Mouse (Mus musculus): ENCODE results near the gene Ablim1. TPM values are rescaled to one million over a fixed set of nuclear protein-coding genes. Genes with fewer than 3 reads are reported as not detected.
A peak's percentile ranks its signal among the peaks of the same experiment; 100 is the strongest.

Ablim1 gene
- polyA plus RNA-seq, 2 experiments, result 3.0 to 4.7 TPM

DNA sequence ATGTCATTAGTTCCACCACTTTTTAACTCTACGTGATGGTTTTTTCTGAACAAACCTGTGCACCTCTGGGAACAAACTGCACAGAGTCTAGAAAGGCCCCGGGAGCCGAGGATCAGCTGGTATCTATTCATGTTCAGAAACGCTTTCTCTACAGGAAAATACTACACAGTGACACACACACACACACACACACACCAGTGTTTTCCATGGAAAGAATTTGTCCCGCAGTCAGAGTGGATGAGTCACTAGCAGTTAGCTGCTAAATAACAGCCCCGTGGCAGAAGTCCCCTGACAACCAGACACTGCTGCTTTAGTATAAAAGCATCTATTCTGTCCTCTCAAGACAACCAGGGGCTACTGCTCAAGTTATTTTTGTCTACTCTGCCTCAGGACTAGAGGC is 115.4 kb downstream of the Ablim1 start:
- H3K4me2 ChIP-seq (ENCODE audit: low read depth), result no peak overlapping the region
- WGBS (ENCODE audit: insufficient replicate concordance), result 44% methylated on average over 6 of the region's 6 CpGs
- no peak overlapping the region for H3K27ac ChIP-seq
- no peak for DNase-seq (ENCODE audit: low read depth in 3 of 3, low spot score in 3 of 3)
- no peak overlapping the region for H3K4me3 ChIP-seq (ENCODE audit: insufficient read depth in 1 of 2, low read depth in 2 of 2, low read length in 2 of 2)
- no peaks in the 10 kb centered on the region for H3K36me3 ChIP-seq (replicated peaks; ENCODE audit: control insufficient read depth, insufficient read depth, low read depth)
- no peak for ATAC-seq (ENCODE audit: insufficient read depth)
- peaks cover 19% of the 10 kb centered on the region for H3K27me3 ChIP-seq (ENCODE audit: control insufficient read depth, insufficient read depth, low read length)
- peaks cover 0 to 19% of the 10 kb centered on the region in 2 experiments; a peak in 2 of 4 replicates for H3K4me1 ChIP-seq (replicated peaks; ENCODE audit: control insufficient read depth in 2 of 2, insufficient read depth in 2 of 2, low read length in 1 of 2)
- no peak for TF ChIP-seq EP300 (IDR thresholded peaks at IDR 0.05; ENCODE audit: low read depth)
- no peak for TF ChIP-seq CTCF (IDR thresholded peaks at IDR 0.05; ENCODE audit: low read depth)
- H3K9ac ChIP-seq (replicated peaks), result no peak overlapping the region
- H3K9me3 ChIP-seq (ENCODE audit: control insufficient read depth, low read length), result no peaks in the 10 kb centered on the region

DNA sequence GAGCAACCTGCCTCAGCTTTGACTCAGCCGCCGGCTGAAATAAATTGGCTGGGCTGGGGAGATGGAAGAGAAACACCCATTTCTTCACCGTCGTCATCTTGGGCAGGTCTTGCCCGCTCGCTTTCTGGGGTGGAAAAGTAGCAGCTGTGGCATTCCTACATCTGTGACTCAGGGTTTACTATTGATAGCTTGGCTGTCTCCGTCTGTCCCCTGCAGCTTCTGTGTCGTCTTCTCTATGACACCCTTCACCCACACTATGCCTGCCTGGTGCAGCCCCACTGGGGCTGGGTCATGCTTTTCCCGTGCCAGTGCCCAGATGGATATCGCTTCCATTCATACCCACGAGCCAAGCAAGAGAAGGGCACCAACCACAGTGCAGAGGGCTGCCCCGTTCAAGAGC is 116.2 kb downstream of the Ablim1 start:
- no peaks in the 10 kb centered on the region for H3K9me3 ChIP-seq (ENCODE audit: control insufficient read depth, low read length)
- DNase-seq (ENCODE audit: low read depth in 3 of 3, low spot score in 3 of 3) (no peak), ATAC-seq (ENCODE audit: insufficient read depth) (no peak)
- no peak overlapping the region for H3K27ac ChIP-seq
- no peak overlapping the region for H3K9ac ChIP-seq (replicated peaks)
- no peaks in the 10 kb centered on the region for H3K36me3 ChIP-seq (replicated peaks; ENCODE audit: control insufficient read depth, insufficient read depth, low read depth)
- H3K4me1 ChIP-seq (replicated peaks; ENCODE audit: control insufficient read depth in 2 of 2, insufficient read depth in 2 of 2, low read length in 1 of 2), result peaks cover 0 to 19% of the 10 kb centered on the region in 2 experiments; a peak in 2 of 4 replicates
- H3K27me3 ChIP-seq (ENCODE audit: control insufficient read depth, insufficient read depth, low read length), result peaks cover 19% of the 10 kb centered on the region
- TF ChIP-seq EP300 (IDR thresholded peaks at IDR 0.05; ENCODE audit: low read depth) (no peak), CTCF (IDR thresholded peaks at IDR 0.05; ENCODE audit: low read depth) (no peak)
- no peak overlapping the region for H3K4me2 ChIP-seq (ENCODE audit: low read depth)
- WGBS (ENCODE audit: insufficient replicate concordance), result 71% methylated on average over 12 of the region's 12 CpGs
- no peak overlapping the region for H3K4me3 ChIP-seq (ENCODE audit: insufficient read depth in 1 of 2, low read depth in 2 of 2, low read length in 2 of 2)

DNA sequence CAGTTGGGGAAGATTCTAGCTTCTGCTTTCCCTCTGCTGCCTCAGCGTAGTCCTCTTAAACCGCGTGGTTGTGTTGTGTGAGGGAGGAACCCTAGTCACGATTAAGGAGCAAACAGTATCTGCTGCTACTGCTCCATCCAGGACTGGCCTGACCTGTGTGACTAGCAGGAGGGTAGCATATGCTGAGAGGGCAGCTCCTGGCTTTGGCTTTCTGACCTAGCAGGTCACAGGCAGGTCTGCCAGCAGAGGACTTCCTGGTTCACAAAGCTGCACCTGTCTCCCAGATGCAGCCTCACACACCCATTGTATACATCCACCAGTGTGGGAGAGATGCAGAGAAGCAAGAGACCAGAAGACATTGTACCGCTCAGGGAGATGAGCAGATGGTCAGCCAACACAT is 116.7 kb downstream of the Ablim1 start:
- H3K4me2 ChIP-seq (ENCODE audit: low read depth), result peak overlapping the region; percentile 41; the same call in 1 of the 2 replicates
- no peak for TF ChIP-seq CTCF (IDR thresholded peaks at IDR 0.05; ENCODE audit: low read depth)
- TF ChIP-seq EP300 (IDR thresholded peaks at IDR 0.05; ENCODE audit: low read depth), result no peak
- 39% methylated on average over 5 of the region's 5 CpGs for WGBS (ENCODE audit: insufficient replicate concordance)
- H3K27ac ChIP-seq, result no peak overlapping the region
- no peak overlapping the region for H3K4me3 ChIP-seq (ENCODE audit: insufficient read depth in 1 of 2, low read depth in 2 of 2, low read length in 2 of 2)
- H3K27me3 ChIP-seq (ENCODE audit: control insufficient read depth, insufficient read depth, low read length), result peaks cover 19% of the 10 kb centered on the region
- DNase-seq (ENCODE audit: low read depth in 3 of 3, low spot score in 3 of 3), result no peak
- no peaks in the 10 kb centered on the region for H3K9me3 ChIP-seq (ENCODE audit: control insufficient read depth, low read length)
- no peak for ATAC-seq (ENCODE audit: insufficient read depth)
- peaks cover 0 to 19% of the 10 kb centered on the region in 2 experiments; a peak in 2 of 4 replicates for H3K4me1 ChIP-seq (replicated peaks; ENCODE audit: control insufficient read depth in 2 of 2, insufficient read depth in 2 of 2, low read length in 1 of 2)
- no peaks in the 10 kb centered on the region for H3K36me3 ChIP-seq (replicated peaks; ENCODE audit: control insufficient read depth, insufficient read depth, low read depth)
- H3K9ac ChIP-seq (replicated peaks), result no peak overlapping the region

DNA sequence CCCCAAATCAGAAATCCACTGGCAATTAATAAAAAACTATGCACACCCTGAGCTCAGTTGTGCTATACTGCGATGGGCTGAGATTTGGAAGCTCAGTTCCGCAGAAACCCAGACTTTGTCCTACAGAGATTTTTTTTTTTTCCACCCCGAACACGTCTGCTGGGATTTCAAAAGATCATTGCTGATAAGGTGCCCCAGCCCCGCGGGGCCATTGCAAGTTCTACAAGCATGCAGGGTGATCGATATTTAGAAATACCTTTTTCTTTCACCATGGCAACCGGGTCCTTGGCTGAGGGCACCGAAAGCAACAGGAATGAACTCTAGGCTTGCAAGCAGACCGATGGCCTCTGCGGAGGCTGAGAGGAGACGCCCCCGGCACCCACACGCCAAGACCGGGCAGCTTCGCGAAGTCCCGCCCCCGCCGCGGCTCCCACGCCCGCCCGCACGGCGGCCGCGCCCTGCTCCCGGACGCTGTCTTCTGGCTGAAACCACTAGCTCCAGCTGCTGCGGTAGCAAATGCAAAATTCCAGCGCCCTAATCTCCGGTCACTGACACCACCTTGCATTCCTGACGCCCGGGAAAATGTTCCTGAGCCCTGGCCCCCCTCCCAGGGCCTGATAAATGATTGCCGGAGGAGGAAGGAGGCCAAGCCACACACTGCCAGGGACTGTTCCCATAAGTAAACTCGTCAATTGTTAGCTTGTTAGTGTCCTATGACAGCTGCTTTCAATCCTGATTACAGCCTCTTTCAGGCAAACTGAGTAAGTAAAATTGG is 117.5 kb downstream of the Ablim1 start:
- H3K27ac ChIP-seq, result no peak overlapping the region
- WGBS (ENCODE audit: insufficient replicate concordance), result 4% methylated on average over 30 of the region's 37 CpGs
- peak overlapping the region; percentile 25 to 38 for H3K4me3 ChIP-seq (ENCODE audit: insufficient read depth in 1 of 2, low read depth in 2 of 2, low read length in 2 of 2)
- peaks cover 0 to 19% of the 10 kb centered on the region in 2 experiments; a peak in 2 of 4 replicates for H3K4me1 ChIP-seq (replicated peaks; ENCODE audit: control insufficient read depth in 2 of 2, insufficient read depth in 2 of 2, low read length in 1 of 2)
- peak overlapping the region; percentile 41 for H3K4me2 ChIP-seq (ENCODE audit: low read depth)
- peaks cover 19% of the 10 kb centered on the region for H3K27me3 ChIP-seq (ENCODE audit: control insufficient read depth, insufficient read depth, low read length)
- no peak for TF ChIP-seq CTCF (IDR thresholded peaks at IDR 0.05; ENCODE audit: low read depth)
- DNase-seq (ENCODE audit: low read depth in 3 of 3, low spot score in 3 of 3), result no peak
- no peak overlapping the region for H3K9ac ChIP-seq (replicated peaks)
- peak; percentile 41; the same call in 1 of the 2 replicates for ATAC-seq (ENCODE audit: insufficient read depth)
- no peaks in the 10 kb centered on the region for H3K36me3 ChIP-seq (replicated peaks; ENCODE audit: control insufficient read depth, insufficient read depth, low read depth)
- H3K9me3 ChIP-seq (ENCODE audit: control insufficient read depth, low read length), result no peaks in the 10 kb centered on the region

DNA sequence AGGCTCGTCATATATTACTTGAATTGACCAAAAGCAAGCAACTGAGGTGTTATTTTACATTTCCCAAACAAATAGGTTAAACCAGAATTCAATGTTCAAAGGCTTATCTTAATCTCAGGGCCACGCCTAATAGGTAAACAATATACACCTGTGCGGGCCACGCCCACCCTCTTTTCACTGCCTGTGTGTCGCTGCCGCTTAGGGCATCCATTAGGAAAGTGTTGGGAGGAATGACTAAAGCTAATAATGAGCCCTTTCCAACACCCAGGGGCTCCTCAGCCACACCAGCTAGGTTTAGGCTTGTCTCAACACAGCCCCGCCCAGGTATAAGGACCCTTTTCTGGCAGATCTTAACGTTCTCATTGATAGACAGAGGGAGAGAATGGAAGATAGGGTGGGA is 118.1 kb downstream of the Ablim1 start:
- Histone ChIP-seq H3K4me3 (ENCODE audit: insufficient read depth in 1 of 2, low read depth in 2 of 2, low read length in 2 of 2) (peak overlapping the region in 1 of 2 experiments; percentile 25; a peak in 3 of 4 replicates), H3K36me3 (replicated peaks; ENCODE audit: control insufficient read depth, insufficient read depth, low read depth) (no peaks in the 10 kb centered on the region), H3K9ac (replicated peaks) (no peak overlapping the region), H3K9me3 (ENCODE audit: control insufficient read depth, low read length) (no peaks in the 10 kb centered on the region), H3K27ac (no peak overlapping the region), H3K27me3 (ENCODE audit: control insufficient read depth, insufficient read depth, low read length) (peaks cover 19% of the 10 kb centered on the region), H3K4me1 (replicated peaks; ENCODE audit: control insufficient read depth in 2 of 2, insufficient read depth in 2 of 2, low read length in 1 of 2) (peaks cover 0 to 19% of the 10 kb centered on the region in 2 experiments; a peak in 2 of 4 replicates), H3K4me2 (ENCODE audit: low read depth) (peak overlapping the region; percentile 41)
- TF ChIP-seq EP300 (IDR thresholded peaks at IDR 0.05; ENCODE audit: low read depth) (no peak), CTCF (IDR thresholded peaks at IDR 0.05; ENCODE audit: low read depth) (no peak)
- 30% methylated on average over 8 of the region's 8 CpGs for WGBS (ENCODE audit: insufficient replicate concordance)
- no peak for DNase-seq (ENCODE audit: low read depth in 3 of 3, low spot score in 3 of 3)
- ATAC-seq (ENCODE audit: insufficient read depth), result no peak
